Mouse (Mus musculus) MEL-GATA-1-ER (cell line): ENCODE results near the gene Tubb2a.

Experiments
- DNase-seq: peaks from one replicate; pipeline ENCODE4 v3.0.0-alpha.2; 2012; ENCODE audit warnings: low read depth; ENCODE audit errors: extremely low read depth

Tubb2a gene

DNA sequence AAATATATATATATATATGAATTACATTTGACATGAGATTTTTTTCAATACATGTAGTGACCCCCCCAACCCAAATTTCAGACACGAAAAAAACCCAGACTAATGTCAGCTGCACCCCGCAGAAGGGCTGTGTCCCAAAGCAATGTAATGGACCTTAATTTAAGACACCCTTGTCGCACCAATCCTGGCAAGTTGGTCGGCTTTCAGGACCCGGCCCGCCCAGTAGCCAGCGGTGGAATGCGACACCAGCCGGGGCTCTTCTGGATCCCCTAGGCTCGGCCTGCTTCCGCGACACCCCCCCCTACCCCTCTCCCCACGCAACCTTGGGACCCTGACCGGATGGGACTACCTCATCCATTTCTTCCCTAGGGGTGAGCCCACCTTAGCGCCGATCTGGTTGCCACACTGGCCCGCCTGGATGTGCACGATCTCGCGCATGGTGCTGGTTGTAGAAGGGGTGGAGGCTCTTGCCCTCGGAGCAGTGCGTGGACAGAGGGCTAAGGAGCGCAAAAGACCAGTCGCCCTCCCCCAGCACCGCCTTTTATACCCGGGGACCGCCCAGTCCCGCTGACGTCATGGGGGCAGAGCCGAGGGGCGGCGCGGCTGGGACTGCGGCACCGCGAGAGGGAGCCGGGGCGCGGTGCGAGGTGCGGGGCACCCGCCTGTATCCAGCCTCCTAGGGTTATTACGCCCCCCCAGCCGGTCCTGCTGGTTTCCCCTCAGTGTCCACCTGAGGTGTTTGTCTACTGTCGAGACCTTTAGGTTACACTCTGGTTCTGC is at the start of gene Tubb2a:
Tubb2a (minus strand) TSS at position 516 of the 780 bp plus-strand sequence.
- no peak for DNase-seq

DNA sequence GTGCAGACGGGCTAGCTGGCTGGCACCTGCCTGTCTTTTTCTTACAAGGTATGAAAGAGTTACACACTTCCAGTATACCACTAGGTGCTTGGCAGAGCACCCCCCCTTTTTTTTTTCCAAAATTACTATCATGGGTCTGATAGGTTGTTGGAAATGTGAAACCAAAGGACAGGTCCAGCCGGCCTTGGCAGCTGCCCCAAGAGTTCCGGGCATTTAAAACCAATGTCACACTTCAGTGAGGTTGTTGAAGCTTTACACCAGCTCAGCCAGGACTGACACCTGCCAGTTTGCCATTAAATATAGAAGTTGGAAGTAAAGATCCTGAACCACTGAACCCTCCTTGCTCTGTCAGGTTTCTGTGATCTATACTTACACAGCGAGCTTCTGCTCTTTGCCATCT is 47.9 kb upstream of the Tubb2a start:
- no peak for DNase-seq

DNA sequence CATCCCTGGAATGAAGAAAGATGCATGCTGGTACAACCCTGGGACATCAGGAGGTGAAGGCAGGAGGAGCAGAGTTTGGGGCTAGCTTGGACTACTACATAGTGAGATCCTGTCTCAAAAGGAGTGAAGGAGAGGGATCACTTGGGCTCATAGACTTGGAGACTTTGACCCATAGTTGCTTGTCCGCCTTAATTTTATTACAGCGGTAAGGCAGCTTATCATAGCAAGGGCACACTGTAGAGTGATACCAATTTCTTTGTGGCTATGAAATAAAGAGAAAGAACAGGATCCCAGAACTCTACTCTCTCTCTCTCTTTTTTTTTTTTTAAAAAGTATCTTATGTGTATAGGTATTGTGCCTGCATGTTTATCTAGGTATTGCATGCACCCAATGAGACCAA is 42.7 kb upstream of the Tubb2a start:
- DNase-seq, result no peak

DNA sequence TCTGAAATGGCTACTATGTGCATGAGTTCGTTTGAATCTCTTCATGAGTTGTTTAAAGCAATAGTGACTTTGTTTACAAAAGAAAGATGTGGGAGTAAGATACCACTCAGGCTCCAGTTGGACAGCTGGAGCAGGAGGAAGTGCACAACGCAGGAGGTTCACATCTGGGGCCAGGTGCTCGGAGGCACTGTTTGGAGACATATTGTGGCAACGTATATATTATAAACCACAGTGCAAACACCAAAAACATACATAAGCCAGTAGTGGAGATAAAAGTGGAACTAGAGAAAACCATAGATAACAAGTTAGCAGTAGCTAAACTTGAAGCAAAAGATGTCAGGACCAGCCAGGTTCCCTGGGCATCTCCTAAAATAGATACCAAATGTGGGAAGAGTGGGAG is 41.6 kb upstream of the Tubb2a start:
- DNase-seq, result no peak

DNA sequence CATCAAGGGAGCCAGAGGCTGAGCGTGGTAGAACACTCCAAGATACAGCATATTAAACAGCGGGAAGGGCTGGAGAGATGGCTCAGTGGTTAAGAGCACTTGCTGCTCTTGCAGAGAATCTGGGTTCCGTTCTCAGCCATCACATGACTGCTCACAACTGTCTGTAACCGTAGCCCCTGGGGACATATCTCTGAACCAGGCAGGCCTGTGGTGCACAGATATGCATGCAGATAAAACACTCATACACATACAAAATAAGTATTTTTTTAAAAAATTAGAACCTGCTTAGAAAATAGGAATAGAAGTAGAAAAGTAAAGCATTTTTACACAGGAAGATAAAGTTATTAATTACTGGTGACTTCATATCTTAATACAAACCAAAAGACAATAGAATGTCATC is 41.0 kb upstream of the Tubb2a start:
- peak; percentile 58 for DNase-seq

DNA sequence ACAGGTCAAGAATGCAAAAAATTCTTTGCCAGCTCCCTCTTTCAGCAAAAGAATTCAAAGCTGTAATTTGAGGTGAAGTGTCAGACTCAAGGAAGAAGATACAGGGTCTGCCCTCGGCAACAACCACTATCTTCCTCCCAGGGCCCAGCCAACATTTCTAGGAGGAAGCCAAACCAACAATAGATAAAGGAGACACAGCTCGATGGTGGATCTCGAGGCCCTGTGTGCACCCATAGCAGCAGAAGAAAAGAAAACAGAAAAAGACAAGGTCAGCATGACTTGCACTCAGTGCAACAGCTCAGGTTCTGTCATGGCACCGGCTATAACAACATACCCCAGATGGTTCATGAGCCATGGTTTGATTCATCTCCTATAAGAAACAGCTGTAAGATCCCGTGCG is 38.7 kb upstream of the Tubb2a start:
- DNase-seq, result peak; percentile 52

DNA sequence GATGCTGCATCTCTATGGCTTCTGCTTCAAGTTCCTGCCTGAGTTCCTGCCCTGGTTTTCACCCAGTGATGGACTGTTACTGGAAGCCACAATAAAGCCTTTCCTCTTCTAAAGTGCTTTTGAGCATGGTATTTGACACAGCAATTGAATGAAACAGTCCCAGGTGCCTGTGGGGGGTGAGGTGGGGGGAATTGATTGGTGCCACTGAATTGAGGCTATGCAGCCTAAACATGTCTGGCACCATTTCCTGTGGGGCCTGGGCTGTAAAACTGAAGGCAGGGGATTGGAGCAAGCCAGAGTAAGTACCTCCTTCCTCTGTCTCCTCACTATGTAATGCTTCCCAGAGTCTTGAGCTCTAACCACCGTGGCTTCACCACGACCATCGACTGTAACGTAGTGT is 36.8 kb upstream of the Tubb2a start:
- no peak for DNase-seq

DNA sequence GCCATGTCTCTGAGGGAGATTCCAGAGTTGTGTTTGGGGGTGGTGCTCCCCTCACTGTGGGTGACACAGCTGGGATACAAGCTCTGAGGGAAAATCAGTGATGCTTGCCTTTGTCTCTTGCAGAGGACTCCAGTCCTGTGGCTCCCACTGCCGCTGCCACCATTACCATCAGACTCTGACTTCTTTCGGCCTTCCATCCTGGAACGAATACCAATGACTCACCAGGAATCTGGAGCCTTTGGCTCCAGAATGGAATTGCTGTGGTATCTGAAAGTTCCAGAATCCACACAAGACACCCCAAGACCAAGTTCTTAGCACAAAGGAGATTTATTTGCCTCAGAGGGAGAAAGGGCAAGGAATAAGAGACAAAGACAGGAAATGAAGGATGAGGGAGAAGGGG is 35.3 kb upstream of the Tubb2a start:
- no peak for DNase-seq

DNA sequence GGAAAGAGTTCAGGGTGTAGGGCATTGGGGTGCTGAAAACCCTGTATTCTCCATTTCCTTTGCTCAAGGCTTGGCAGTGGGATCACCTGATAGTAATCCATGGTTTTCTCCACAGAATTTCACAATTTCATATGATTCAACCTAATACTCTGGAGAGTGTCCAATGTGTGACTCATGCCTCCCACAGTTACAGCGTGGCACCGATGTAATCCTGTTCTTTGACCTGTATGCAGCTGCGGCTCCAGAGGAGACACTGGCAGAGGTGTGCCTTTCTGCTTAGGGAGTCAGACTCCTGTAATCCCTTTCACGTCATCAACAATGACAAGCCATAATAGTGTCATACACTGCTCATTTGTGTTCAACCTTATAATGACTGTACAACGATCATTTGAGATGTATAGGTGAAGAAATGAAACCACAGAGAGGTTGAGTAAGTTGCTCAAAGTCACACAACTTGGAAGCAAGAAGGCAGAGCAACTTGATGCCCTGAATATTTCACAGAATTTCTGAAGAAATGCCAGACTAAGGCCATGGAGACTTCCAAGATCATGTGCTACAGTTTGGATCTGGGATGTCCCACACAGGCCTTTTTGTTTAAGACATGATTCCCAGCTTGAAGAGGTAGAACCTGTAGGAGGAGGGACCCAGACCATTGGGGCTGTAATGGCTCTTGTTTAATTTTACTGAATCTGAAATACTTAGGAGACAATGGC is 34.7 kb upstream of the Tubb2a start:
- DNase-seq, result no peak

DNA sequence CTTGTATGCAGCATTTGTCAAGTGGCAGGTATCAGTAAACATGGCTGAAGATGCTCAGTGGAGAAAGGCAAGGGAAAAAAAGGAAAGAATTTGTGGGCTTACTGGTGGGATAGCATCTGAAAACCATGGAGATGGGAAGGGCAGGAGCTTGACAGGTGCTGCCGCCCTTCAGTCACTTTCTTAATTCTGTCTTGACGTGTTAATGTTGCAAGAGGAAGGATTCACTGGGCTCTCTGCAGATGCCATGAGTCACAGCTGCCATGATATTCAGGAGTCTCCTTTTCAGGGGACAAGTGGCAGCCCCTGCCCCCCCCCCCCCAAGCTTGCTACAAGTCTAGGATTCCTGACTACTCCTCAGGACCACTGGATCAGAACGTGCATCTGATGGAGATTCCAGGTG is 34.1 kb upstream of the Tubb2a start:
- no peak for DNase-seq

DNA sequence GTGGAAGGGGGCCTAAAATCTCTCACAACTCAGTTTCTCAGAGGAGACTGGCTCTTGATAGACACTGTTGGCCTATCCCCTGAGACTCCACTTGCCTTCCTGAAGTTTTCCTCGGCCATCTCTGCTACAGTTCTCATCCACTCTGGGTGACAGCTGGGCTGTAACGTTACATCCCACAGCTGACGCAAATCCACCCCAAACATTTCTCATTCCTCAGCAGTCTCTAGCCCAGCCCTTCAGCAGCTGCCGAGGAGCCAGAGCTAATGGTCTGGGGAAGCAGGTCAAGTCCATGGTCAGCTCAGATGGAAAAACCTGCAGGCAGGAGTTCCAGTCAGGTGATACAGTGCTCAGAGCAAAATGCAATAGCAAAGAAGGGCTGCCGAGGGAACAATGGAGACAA is 33.2 kb upstream of the Tubb2a start:
- DNase-seq, result no peak

DNA sequence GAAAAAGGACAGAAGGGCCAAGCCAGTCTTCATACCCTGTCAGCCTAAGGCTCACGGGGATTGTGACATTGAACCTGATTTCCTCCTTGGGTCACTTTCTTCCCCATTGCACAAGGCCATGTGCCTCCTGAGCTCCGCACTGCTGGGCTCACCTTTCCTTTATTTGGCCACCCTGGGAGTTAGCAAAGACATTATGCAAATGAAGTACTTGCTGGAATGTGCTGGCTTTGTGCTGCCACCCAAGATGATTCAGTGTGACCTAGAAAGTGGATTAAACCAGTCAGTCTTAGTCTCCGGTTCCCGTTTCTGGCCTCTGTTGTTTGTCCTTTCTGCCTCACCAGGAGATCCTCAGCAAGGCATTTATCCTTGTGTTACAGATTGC is 31.9 kb upstream of the Tubb2a start:
- DNase-seq, result no peak

DNA sequence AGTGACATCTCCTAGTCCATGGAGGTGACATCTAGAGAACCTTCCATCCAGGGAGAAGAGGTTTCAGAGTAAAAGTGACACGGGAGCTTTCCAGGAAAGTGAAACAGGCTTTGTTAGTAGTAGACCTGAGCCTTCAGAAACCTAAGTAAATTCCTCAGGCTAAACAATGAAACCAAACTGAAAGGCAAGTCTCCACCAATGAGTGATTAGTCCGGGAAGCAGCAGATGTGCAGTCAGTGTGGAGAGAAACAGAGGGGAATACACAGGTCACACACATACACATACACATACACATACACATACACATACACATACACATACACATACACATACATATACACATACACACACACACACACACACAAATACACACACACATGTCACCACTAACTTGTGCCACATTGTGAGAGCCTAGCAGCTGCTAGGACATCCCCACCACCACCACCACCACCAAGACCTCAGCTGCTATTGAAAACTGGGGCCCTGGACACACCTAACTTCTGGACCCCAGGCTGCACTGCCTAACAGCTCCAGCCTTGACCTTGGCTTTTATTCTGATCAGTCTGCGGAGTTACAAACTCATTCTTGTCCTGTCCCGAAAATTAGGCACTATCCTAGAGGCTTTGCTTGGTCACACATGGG is 31.3 kb upstream of the Tubb2a start:
- no peak for DNase-seq

DNA sequence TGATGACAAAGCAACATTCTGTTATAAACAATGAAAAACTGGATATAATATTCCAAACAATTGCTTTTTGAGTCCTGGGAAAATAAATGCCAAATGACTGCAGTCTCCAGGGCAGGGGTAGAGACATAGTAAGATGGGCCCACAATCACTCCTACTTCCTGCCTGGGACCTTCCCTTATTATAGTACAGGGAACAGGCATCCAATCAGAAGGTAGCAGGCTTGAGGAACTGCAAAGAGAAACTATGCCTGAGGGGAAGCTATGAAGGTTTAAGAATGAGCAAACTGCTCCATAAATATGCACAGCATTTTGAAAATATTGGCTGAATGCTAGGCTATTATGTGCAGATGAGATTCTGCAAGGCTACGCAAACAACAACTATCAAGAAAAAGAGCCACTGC is 29.2 kb upstream of the Tubb2a start:
- peak; percentile 58 for DNase-seq

DNA sequence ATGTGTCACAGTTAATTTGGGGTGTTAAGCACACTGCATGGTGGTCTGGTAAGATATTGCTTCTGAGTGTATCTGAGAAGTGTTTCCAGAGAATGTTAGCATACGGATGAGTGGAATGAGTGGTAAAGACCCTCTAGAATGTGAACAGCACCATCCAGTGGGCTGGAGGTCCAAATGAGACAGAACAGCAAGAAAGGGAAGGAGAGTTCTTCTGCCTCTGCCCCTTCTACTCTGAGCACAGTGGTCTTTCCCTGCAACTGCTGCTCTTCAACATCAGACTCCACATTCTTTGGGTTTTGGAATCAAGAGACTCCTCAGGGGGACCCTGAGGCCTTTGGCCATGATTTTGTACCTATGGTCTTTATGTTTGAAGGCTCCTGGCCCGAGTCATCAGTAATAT is 28.4 kb upstream of the Tubb2a start:
- no peak for DNase-seq

DNA sequence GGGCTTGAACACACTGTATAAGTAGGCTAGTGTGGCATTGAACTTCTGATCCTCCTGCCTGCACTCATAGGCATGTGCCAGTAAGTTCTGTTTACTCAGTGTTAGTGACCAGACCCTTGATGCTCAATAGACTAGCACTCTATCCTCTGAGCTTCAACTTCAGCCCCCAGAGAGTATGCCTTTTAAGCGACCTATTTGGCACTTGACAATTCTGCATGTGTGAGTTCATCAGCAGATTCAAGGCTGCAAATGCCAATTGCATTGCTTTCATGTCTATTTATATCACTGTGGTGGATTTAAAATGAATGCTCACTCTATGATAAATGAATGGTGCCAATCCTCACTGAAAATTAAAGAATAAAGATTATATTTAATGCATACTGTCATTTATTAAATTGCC is 27.6 kb upstream of the Tubb2a start:
- no peak for DNase-seq

DNA sequence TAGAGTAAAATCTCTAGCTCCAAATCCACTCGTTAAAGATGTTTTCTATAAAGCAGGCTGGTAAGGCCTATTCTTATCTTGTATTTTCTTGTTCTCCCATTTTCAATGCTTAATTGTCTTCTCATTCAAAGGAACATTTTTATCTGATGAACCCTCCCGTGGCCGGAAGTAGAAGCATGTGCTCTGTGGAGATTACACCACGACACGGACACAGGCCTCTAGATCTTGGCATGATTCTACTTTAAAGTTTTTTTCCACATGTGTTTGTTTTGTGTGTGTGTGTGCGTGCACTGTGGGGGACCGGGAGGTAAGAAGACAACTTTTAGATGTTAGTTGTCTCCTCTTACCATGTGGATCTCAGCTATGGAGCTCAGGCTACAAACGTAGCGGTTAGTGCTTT is 24.1 kb upstream of the Tubb2a start:
- DNase-seq, result peak; percentile 63

DNA sequence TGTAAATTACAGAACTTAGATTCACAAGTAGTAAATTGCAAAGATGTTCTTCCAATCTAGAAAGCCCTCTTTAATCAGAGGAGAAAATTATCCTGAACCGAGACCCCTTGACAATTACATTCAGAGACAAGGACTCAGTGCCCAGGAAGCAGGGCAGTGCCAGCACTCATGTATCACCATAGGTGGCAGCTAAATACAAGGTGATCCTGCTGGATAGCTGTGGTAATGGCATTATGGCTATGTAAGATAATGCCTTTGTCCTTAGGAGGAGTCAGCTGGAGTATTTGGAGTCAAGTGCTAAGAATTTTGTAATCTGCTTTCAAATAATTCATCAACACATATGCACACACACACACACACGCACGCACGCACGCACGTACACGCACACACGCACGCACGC is 23.4 kb upstream of the Tubb2a start:
- DNase-seq, result no peak

DNA sequence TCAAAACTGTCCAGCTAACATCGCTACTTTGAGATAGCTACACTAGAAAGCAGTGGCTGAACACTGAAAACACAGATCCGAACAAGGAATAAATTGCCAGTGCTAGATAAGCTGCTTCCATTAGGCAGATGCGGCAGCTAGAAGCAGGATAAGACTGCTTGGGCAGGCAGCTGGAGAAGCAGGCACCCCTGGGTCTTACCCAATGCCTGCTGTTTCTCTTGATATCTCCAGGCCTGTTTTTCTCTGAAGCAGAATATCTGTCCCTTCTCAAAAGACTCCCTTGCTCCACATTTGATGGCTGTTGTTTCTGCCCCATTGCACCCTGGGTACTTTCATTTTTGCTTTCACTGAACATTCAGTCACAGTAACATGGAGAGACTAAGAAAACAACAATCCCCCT is 22.9 kb upstream of the Tubb2a start:
- peak; percentile 75 for DNase-seq

DNA sequence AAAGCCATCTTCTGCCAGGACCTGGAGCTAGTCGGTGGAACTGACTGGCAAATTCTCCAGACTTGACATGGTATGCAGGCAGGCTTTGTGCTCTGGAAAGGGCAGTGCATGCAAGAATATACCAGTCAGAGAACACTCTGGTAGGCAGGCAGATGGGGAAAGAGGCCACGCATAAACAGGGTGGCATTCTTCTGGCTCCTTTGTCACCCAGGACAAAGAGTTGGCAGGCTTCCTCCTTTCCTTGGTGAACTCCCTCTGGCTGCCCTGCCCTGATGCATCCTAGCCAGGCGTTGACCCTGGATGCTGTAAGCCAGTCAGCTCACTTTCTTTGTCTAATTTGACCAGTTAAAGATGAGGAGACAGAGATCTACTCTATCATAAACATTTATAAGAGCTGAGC is 19.3 kb upstream of the Tubb2a start:
- no peak for DNase-seq

DNA sequence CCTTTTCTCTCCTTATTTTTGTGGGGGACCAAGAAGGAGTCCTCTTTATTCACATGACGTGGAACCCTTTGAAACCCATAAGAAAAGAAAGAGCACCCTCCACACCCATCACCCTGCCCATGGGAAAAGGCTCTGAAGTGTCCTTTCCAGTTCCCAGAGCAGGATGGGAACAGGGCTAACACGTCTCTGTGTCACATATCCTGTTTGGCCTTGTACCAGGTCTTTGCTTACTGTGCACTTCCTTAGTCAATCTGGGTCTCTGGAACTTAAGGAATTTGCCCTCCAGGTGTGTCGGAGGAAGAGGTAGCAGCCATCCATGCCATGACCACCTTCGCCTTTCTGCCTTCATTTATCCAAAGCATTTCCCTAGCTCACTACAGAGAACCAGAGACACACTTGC is 18.6 kb upstream of the Tubb2a start:
- no peak for DNase-seq

DNA sequence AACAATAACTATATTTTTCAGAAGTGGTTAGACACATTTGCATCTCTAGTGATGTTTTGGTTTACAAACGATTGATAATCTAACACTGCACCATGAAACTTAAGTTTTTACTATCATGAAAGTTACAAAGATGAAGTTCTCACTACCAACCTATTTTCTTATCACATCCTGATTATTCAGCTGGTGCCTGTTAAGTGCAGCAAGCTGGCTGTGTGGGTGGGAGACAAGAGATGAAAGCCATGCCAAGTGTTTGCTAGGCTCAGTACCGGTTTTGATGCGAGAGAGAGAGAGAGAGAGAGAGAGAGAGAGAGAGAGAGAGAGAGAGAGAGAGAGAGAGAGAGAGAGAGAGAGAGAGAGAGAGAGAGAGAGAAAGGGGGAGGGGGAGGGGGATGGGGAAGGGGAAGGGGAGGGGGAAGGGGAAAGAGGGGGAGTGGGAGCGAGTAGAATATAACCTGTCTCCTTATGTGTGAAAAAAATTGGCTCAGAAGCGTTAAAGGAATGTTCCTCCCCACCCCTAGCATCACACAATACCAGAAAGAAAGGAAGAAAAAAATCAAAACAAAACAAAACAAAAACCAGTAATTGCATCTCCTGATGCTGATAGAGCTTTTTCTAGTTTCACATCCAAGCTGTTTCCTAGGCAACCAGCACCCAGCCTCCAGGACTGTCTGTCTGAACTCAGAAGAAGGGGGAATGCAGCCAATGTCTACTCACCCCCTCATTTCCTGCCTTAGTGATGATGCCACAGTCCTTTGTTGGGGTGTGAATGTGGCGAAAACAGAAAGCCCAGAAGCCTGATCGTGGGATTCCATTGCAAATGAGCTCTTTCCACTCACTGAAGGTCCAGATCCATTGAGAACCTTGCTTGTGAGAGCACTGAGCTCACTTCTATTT is 18.0 kb upstream of the Tubb2a start:
- no peak for DNase-seq
